ENCODE assay signal across 9 mouse cellular contexts in the genomic region with DNA sequence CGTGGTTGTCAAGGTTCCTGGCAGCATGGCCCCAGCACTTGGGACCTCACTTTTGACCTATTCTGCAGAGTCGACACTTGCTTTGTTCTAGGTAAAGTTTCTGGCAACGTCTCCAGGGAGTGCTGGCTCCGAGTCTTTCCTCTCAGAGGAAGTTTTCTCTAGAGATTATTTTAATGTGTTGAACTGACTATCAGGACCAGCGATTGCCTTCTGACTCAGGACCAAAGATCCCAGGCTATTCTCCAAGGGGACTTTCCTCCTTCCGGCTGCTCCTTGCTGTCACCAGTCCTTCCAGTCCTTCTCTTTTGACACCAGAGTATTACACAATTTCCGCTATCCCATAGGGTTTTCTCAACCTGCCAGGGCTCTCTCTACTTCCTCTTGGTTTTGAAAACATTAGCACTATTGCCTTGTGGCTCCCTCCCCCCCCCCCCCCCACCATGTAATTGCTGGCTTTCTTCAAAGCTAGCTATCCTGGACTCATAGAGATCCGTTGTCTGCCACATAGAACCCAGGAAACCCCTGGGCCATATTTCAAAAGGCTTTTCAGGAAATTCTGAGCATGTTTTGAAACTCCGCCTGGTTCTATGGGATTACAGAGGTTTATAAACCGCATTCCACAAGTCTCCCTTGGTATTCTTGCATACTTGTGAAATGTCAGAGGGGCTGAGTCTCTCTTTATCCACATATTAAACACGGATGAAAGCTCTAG.
A peak's percentile ranks its signal among the peaks of the same experiment; 100 is the strongest.
DNase-seq lines count a peak whose midpoint lies in the region; ATAC-seq and TF ChIP-seq lines count a peak whose summit lies in the region.
"Had no signal": no experiment of that assay in that cellular context is flagged by ENCODE, and none has a peak within 500 bp of the region (broad histone marks: within the 10 kb centered on the region; RNA-seq: fewer than 3 reads in every experiment).

No protein-coding gene starts in this region.

- no peak for TF ChIP-seq CTCF in Patski (IDR thresholded peaks at IDR 0.05)

- peaks cover 39% of the 10 kb centered on the region for H3K36me3 ChIP-seq in embryonic facial prominence, embryonic 14.5 days (ENCODE audit: control insufficient read depth, insufficient read depth, low read length)
- H3K36me3 ChIP-seq in lung, embryonic 16.5 days (ENCODE audit: control insufficient read depth, insufficient read depth, low read length): peaks cover 16% of the 10 kb centered on the region

- peaks cover 27% of the 10 kb centered on the region for H3K4me1 ChIP-seq in embryonic facial prominence, embryonic 14.5 days (ENCODE audit: control insufficient read depth, insufficient read depth, low read length)
- H3K4me1 ChIP-seq in lung, embryonic 16.5 days (replicated peaks; ENCODE audit: control insufficient read depth, insufficient read depth, low read length): peaks cover 41% of the 10 kb centered on the region

- no peaks in the 10 kb centered on the region for H3K9me3 ChIP-seq in embryonic facial prominence, embryonic 14.5 days (ENCODE audit: control insufficient read depth, low read length)
- H3K9me3 ChIP-seq in lung, embryonic 16.5 days (ENCODE audit: control insufficient read depth, low read length): no peaks in the 10 kb centered on the region

- H3K4me3 ChIP-seq in embryonic facial prominence, embryonic 14.5 days (ENCODE audit: low read depth, low read length): no peak overlapping the region
- H3K4me3 ChIP-seq in lung, embryonic 16.5 days (ENCODE audit: low read length): no peak overlapping the region
- H3K4me3 ChIP-seq: myocyte had no signal

- intact Hi-C loops in heart, postnatal 25 days (cut with DNase I): loop anchor here (5.0 kb wide), 1 partner anchor 72 kb away; a partner anchor contains a TSS

- no peak overlapping the region for H3K9ac ChIP-seq in embryonic facial prominence, embryonic 14.5 days (ENCODE audit: low read depth, low read length)
- H3K9ac ChIP-seq in lung, embryonic 16.5 days (ENCODE audit: low read length): no peak overlapping the region

- no peak overlapping the region for H3K4me2 ChIP-seq in embryonic facial prominence, embryonic 14.5 days (ENCODE audit: low read depth, low read length)
- no peak overlapping the region for H3K4me2 ChIP-seq in lung, embryonic 16.5 days (ENCODE audit: low read depth, low read length)

- ATAC-seq in Patski: peak; percentile 85
- ATAC-seq in embryonic facial prominence, embryonic 14.5 days (ENCODE audit: low read depth): peak; percentile 23; the same call in 1 of the 2 replicates
- peak; percentile 77 for ATAC-seq in lung, embryonic 16.5 days (ENCODE audit: low read depth)

- peak overlapping the region; percentile 42 for H3K27ac ChIP-seq in embryonic facial prominence, embryonic 14.5 days (replicated peaks; ENCODE audit: low read depth, low read length)
- peak overlapping the region; percentile 83 for H3K27ac ChIP-seq in lung, embryonic 16.5 days (ENCODE audit: low read length)

- CTCF ChIA-PET in Patski (lab: Charles Lee): no interaction called here

- DNase-seq in Patski (ENCODE audit: low read depth, low spot score): peak; percentile 79
- peak; percentile 92 for DNase-seq in embryonic facial prominence, embryonic 14.5 days (ENCODE audit: low spot score)
- DNase-seq in heart, postnatal 25 days (ENCODE audit: low spot score): peak; percentile 22
- no peak for DNase-seq in spleen, adult 18-20 months
- DNase-seq in right cerebral cortex, adult 18-20 months: no peak
- no peak for DNase-seq in ovary, postnatal 10 days (ENCODE audit: low spot score)
- no peak for DNase-seq in spleen, postnatal 10 days (ENCODE audit: low spot score in 2 of 2)

- WGBS in embryonic facial prominence, embryonic 14.5 days: 19% methylated on average over 11 of the region's 11 CpGs
- 27% methylated on average over 11 of the region's 11 CpGs for WGBS in lung, embryonic 16.5 days

- in situ Hi-C loops in Patski (cut with MboI; ENCODE audit: low pct_unique_long_range_greater_than_20kb): no loop called here

- POLR2A ChIA-PET in Patski (lab: Charles Lee): no interaction called here

- no peaks in the 10 kb centered on the region for H3K27me3 ChIP-seq in Patski
- no peaks in the 10 kb centered on the region for H3K27me3 ChIP-seq in embryonic facial prominence, embryonic 14.5 days (replicated peaks; ENCODE audit: control insufficient read depth, insufficient read depth, low read length)
- H3K27me3 ChIP-seq in lung, embryonic 16.5 days (ENCODE audit: control insufficient read depth, insufficient read depth, low read depth, low read length): no peaks in the 10 kb centered on the region

Comparison
In these comparisons a context has a peak if more than half of its experiments do, and no peak if none do; other contexts are left out.
1. ATAC-seq: peak in every context shown above with its lines; median percentile 85 in Patski; 77 in lung, embryonic 16.5 days; 23 in embryonic facial prominence, embryonic 14.5 days.
2. DNase-seq: peak in Patski (single experiment), embryonic facial prominence, embryonic 14.5 days (single experiment) and heart, postnatal 25 days (single experiment); none in spleen, adult 18-20 months (0 of 2), right cerebral cortex, adult 18-20 months (single experiment), ovary, postnatal 10 days (single experiment) and spleen, postnatal 10 days (0 of 2).